Mouse (Mus musculus): ENCODE data around the gene Gm10392.
"Not testable (repeated sequence)": the region's sequence is repeated elsewhere in the genome, so short reads cannot be mapped to it uniquely, and the experiment has no call there.

Gm10392 gene

DNA sequence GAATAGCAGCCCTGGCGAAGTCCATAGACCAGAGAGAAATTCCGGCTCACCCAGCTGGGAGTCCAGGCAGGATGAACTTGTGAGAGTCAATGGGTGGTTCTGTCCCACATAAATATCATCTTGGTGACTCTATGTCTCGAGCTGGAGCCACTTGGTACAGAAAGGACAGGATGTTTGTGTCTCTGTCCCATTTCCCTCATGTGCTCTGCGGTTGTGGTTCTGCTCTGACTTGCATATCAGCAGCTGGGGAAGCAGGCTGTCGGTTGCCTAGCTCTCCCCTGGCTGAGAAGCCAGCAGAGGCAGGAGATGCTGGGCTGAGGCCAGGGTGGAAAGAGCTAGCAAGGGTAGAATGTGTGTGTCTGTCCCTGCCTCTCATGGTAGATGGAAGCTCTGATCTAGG, at the start of gene Gm10392:
Gene Gm10392 (minus strand): TSS at position 156 of the 400 bp plus-strand sequence.
- DNase-seq, result no peak

DNA sequence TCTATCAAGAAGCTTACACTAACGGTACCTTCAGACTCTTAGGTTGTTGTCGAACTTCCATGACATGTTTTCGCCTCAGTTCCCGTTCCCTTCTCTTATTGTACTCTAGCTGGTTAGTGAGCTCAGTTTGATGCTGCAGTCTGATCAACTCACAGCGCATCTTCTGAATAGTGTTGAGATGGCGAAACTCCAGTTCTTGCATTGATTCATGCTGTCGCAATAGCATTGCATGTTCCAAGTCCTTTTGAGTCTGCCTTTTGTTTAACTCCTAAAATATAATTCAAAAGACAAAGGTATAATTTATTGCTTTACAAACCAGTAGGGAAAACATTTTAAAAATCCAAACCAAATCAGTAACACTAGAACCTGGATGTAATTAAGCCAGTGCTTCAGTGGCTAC, 26.3 kb upstream of the Gm10392 start:
- DNase-seq, result no peak

DNA sequence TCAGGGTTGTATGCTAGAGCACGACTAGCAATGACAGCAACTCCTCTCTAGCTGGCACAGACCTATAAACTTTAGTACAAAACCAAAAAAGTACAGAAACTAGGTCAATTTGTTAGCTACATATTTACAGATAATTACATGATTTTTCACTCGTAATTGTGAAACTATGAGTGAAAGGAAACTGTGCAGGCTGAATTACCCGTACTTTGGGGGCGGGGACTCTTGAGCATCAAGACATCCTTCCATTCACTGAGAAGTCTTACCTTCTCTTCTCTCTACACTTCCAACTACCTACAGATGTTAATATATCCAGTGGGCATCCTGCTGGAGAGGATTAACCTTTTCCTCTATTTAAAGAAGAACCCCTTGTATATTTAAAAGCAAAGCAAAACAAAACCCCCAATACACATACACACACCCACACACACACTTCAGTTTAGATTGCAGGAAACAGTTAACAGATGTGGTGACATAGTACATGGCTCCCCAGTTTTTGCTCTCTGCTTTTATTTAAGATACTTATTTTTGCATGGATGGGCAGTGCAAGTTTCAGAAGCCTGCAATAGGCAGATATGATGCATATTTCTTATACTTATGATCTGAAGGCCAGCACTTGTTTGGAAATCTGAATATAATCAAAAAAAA, 13.3 kb upstream of the Gm10392 start:
- DNase-seq, result no peak

DNA sequence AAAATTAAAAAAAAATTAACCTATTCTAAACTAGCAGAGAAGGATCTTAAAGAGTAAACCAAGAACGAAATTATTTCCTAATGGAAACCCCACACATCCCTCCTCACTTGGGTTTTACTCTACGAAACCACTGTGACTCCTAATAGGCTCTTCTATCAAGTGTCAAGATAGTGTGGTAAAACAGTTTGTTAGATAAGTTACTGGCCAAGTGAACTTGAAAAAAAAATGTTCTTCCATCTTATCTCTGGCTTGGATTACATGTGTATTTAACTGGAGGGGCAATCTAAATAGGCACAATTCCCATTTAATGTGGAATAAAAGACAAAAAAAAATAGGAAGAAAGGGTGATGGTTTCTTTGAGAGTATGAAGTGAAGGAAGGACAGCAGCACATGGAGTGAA, 11.9 kb upstream of the Gm10392 start:
- no peak for DNase-seq

DNA sequence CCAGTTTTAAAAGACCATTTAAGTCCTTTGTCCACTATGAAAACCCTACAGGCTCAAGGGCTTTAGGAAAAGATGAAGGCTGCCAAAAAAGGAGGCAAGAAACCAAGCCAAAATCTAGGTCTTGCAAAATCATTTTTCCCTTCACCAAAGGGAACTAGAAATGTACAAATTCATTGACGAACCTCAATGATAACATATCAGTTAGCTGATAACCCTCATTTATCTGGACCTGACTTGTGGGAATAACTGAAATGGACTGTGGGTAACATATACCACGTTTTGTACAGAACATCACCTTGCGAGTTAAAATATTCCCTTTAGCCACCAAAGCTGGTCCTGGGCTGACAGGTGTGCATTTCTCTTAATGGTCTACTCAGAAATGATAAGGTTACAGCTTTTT, 10.6 kb upstream of the Gm10392 start:
- no peak for DNase-seq

DNA sequence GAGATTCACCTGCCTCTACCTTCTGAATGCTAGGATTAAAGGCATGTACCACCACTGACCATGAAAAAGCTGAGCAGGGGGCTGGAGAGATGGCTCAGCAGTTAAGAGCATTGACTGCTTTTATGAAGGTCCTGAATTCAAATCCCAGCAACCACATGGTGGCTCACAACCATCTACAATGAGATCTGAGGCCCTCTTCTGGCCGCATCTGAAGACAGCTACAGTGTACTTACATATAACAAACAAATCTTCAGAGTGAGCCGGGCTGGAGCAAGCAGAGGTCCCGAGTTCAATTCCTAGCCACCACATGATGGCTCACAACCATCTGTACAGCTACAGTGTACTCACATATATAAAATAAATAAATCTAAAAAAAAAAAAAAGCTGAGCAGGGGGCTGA, 9.4 kb upstream of the Gm10392 start:
- DNase-seq, result not testable (repeated sequence)

DNA sequence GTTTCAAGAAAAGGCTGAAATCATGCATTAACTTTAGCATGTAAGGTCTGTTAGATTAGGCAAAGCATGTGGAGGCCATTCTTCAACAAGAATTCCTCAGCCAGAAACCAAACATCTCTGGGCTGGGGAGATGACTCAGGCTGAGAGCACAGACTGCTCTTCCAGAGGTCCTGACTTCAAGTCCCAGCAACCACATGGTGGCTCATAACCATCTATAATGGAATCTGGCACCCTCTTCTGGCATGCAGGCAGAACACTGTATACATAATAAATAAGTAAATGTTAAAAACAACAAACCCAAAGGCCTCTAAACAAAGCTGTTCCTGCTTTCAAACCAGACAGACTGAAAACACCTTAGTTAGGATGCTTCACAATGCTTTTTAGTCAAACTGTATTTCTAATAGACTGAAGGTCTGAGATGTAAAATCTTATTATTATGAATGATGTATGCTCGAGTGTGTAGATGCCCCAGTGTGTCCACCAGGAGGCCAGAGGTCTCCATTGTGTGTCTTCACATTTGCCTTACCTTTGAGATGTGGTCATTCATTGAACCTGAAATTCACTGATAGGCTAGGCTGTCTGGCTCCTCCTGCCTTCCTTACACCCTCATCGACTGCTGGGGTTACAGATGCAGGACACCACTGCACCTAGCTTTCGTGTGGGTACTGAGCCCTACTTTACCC, 6.9 kb upstream of the Gm10392 start:
- no peak for DNase-seq

DNA sequence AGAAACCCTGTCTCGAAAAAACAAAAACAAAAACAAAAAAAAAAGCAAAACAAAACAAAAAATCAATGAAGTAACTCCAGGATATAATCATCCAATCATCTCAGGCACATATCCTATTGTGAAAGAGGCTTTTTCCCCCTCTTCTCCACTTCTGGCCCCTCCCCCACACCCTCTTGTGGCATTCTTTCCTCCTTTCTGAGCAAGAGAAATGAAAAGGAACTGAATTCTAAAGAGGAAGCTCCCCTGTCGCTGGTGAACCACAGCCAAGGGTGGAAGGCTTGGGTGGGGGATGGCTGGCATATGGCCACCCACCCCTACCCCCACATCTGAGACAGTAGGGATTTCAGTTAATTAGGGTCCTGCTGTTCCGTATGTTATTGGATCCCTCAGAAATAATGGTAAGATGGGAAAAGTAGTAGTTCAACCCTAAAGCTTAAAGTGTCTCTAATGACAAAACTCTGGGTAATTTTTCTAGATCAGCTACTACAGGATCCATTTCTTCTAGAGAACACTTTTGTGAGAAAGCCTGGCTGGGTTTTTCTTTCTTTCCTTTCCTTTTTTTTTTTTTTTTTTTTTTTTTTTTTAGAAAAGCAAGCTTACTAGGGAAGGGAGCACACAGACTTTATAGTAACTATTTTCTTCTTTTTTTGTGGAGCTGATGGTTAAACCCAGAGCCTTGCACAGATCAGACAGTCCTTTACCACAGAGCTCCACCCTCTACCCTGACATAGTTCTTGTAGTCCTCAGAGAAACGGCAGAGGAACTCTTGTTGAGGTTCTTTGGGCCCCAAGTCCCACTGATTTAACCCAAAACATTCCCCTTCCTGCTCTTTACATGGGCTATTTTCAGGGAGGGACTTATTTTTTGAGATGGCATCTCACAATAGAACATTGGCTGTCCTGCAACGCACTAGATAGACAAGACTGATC, 1.9 kb upstream of the Gm10392 start:
- no peak for DNase-seq

DNA sequence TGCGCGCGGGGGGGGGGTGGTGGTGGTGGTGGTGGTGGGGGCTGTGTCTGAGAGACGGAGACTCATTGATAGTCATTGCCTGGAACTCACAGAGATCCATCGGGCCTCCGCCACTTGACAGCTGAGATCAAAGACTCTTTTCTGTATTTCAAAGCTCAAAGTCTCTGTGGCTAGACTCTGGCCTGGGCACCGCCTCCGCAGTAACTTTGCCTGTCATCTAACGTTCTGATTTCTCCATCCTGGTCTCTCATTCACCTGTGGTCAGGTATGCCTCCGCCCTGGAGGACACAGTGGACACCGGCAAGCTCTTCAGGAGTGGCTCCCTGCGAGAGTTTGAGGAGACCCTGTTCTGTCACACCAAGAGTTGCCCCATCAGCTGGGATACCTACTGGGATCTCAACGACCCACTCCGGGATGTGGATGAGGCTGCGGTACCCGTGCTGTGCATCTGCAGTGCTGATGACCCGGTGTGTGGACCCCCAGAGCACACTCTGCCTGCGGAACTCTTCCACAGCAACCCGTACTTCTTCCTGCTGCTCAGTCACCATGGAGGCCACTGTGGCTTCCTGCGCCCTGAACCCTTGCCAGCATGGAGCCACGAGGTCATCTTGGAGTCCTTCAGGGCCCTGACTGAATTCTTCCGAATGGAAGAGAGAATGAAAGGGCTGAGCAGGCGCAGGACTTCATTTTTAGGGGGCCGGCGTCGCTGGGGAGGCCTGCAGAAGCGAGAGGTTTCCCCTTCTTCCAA, 773 bp downstream of the Gm10392 start:
- DNase-seq, result no peak

DNA sequence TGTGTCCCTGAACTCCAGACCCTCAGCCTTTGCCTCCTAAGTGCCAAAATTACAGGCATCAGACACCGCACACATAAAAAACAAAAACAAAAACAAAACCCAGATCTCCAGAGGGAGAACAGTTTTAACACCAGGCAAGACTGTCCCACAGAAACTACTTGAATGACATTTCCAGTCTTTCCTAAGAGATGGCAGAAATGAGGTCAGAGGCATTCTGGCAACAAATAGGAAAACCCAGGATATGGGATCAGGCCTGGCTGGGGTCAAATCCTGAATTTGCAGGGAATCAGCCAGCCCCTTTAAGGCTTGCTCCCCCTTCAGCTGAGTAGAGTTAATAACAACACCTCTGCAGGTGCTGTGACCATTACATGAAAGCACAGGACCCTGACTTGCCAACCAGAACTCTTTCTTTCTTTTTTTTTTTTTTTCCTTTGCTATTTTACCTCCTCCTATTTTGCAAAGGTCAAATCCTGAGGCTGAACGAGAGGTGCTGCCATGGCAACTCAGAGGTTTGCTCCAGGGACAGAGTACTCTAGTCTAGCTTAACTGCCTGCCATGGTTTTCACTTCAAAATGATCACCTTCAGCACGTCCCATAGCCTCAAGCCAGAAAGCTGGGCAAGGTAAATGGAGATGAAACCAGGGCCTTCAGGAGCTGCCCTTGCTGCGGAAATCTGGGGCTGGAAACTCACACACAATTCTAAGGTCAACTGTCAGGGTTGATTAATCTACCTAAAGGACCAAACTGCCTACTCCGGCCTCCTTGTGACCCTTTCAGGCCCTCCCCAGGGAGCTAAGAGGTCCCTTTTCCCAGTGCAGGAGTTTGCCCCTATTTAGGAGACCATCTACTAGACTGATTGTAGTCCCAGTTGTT, 2.2 kb downstream of the Gm10392 start:
- no peak for DNase-seq

DNA sequence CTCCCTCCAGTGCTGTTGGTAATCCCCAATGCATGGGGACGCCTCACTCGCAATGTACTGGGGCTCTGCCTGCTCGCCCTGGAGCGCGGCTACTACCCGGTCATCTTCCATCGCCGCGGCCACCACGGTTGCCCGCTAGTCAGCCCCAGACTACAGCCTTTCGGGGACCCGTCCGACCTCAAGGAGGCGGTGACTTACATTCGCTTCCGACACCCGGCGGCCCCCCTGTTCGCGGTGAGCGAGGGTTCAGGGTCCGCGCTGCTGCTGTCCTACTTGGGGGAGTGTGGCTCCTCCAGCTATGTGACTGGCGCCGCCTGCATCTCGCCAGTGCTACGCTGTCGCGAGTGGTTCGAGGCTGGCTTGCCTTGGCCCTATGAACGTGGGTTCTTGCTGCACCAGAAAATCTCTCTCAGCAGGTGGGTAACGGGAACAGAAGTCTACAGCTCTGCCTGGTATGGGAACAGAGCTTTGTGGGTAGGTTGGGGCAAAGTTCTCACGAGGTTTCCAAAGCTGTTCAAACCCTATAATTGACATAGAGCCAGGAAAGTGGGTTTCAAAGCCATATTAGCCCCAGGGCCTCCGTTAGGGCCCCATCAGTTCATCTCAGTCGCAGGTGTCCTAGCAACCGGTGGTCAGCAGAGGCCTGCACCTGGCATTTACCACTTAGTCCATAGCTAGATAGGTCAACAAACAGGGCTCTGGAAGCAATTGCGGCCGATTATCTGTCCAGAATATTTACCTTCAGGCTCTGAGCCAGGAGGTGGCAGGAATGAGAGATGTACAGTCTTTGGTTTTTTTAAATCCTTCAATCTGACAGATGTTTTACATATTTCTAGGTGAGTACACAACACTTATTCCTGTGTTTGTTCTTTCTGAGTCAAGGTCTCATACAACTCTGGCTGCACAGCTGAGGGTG, 3.1 kb downstream of the Gm10392 start, which contains the start of gene Trp53i13:
Gene Trp53i13 (minus strand): TSS at position 344 of the 916 bp plus-strand sequence.
- no peak for DNase-seq

DNA sequence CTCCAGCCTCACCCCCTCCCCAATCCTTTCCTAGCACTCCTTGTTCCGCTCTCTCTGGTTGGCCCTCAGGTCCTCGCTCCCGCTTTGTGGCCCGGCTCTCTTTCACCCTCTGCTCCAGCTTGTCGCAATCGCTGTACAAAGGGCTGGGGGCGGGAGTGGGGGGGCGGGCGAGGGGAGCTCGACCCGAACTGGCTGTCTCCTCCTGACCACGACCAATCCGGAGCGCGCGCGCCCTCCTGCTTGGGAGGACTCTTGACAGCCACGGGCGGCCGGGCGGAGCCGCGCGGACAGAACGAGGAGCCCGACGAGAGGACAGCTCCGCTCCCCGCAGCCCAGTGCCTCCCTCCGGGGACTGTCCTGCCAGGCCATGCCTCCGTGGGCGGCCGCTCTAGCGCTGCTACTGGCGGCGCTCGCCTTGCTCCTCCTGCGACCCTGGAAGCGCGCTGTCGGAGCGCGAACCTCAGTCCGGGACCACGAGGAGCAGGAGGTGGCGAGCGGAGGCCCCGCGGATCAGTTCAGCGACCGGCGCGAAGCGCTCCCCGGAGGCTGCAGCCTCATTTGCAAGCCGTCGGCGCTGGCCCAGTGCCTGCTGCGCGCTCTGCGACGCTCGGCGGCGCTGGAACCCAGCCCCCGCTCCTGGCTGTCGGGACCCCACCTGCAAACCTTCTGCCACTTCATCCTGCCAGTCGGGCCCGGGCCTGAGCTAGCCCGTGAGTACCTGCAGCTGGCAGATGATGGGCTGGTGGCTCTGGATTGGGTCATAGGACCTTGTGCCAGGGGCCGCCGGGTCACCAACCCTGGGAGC, 4.0 kb downstream of the Gm10392 start, which contains the start of gene Abhd15:
Gene Abhd15 (plus strand): TSS at position 290 of the 805 bp plus-strand sequence.
- DNase-seq, result peak; percentile 48

DNA sequence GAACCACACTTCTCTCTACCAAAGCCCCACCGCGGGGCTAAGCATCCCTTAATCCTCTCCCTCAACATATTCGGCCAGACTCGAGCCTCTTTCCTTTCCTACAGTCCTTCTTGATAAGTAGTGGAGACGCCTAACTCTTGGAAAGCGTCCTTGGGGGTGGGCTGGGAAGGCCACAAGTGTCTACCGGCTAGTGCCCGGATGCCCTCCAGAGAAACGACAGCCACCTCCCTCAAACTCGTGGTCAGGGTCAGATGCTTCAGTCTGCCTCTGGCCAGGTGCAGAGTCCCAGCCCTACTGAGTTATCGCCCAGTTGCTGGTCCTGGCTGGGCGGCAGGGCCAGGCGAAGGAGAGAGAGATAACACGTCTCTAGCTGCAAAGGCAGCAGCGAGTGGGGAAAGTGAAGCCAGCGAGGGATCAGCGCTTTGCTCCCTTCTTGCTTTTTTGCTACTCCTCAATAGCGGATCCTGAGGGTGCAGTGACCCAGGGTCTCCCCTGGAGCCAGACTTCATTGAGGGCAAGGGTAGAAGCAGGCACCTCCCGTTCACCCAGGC, 4.6 kb downstream of the Gm10392 start:
- DNase-seq, result peak; percentile 21

DNA sequence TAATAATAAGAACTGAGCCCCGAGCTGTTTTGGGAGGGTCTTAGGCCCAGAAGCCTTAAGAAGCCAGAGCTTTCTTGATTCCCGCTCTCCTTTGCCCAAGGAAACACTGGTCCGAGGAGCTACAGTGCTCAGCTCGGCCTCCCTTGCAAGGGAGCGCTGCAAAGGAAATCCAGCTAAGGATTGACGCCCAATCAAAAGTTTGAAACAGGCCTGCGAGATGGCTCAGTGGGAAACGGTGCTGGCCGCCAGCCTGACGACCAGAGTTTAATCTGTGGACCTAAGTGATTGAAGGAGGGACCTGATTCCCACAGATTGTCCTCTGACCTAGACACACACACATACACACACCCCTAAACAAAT, 5.2 kb downstream of the Gm10392 start:
- DNase-seq, result no peak

DNA sequence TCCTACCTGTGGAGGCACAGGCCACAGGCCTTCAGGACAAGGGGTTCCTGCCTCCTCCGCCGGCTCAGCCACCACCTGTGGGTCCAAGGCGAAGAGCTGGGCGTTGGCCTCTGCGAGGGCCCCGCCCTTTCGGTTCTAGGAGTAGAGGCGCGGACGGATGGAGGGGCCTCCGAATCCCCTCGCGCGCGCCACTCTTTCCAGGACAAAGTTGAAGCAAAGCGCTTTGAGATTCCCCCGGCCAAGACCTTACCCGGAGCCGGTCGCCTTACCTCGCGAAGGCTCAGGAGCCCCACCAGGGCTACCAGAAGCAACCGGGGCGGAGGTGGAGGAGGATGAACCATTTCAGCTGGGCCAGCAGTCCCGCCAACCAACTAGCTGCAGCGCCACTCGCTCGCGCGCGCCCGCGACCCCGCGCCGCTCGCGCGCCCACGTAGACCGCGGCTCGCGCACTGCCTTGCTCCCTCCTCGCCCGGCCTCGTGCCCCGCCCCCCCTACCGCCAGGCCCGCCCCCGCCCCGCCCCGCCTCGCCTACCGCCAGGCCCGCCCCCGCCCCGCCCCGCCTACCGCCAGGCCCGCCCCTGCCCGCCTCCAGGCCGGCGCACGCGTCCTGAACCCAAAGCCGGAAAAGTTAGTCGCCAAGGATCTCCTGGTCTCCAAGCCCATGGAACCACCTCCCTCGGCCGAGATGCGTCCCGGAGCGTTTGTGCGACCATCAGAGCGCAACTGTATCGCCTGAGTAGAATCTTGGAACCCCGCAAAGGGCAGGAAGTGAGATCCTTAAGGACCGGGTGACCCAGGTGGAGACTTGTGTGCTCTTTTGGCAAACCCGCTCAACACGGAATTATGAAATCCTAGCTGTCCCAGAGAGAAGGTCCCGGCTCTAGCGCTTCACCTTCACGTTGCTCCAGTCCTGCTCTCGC, 5.8 kb downstream of the Gm10392 start:
- peak; percentile 75 for DNase-seq

DNA sequence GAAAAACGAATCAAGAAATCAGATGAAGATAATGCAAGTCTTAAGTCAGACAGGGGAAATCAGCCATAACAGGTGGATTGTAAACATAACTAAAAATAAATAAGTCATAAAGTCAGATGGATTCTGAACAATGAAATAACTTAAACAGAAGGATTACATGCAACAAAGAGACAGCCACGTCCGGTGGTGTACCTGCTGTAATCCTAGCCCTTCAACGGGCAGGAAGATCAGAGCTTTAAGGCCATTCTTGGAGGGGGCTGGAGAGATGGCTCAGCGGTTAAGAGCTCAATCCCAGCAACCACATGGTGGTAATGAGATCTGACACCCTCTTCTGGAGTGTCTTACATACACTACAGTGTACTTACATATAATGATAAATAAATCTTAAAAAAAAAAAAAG, 7.7 kb downstream of the Gm10392 start:
- DNase-seq, result no peak

DNA sequence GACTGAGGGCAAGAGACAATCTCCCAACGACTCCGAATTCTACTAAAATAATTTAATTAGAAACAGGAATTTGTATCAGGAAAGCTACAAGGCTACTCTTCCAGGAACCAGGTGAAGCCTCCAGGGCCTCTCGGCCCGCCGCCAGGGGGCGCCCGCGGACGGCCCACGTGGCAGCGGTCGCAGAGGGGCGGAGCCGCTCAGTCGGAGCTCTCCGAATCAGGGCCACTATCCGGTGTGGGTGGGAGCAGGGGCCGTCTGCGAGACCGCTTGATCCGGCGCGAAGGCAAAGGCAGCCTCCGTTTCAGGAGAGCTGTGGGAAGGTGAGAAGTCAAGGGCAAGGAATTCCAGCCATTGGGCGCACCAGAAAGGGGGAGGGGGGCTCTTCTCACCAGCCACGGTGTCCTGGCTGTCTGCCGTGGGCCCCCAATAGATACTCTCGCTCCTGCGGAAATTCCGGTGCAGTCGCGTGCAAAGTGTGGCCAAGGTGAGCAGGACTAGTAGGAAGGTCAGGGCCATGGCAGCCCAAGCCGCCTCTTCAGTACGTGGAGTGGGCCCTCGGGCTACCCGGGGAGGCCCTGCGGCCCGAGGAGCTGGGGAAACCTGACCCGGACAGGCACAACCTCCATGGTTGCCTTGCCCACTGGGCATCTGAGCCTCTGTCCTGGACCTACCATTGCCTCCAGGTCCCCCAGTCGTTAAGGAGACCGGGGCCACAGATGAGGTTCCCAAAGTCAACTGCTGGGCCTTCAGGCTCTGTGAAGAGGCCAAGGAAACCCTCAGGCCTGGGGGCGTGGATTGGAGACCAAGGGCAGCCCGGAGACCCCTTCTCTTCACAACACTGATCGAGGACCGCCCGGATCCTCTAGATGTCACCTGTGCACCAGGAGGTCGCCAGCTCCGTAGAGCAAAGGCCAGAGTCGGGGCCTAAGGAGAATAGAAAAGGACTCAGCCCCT, 10.7 kb downstream of the Gm10392 start:
- peak; percentile 76 for DNase-seq

Data from cerebellum, adult 8-10 months (tissue).